Mouse (Mus musculus) kidney, postnatal 0 days (tissue): ENCODE results near the gene Tmem88b. TPM values are rescaled to one million over a fixed set of nuclear protein-coding genes. Genes with fewer than 3 reads are reported as not detected.

Experiments used
- ATAC-seq: fragments of 200-750 bp; cut with Nextera tagmentation; replicated peaks from 2 replicates; pipeline ENCODE4 v1.8.0; 2017; ENCODE audit warnings: low read depth, moderate number of reproducible peaks, moderate TSS enrichment, moderate library complexity; ENCODE audit not compliant: low FRiP score
- DNase-seq: peaks from one replicate; pipeline ENCODE4 v3.0.0-alpha.2; 2016; ENCODE audit warnings: low spot score
- H3K27ac ChIP-seq: fragments of 300-500 bp; sonication (generic); 2 replicates; pipeline ENCODE4 v1.5.1; 2014; ENCODE audit warnings: mild to moderate bottlenecking
- H3K27me3 ChIP-seq: fragments of 300-500 bp; sonication (generic); 2 replicates; pipeline ENCODE4 v1.6.1; 2014; ENCODE audit warnings: low read length, mixed read lengths; ENCODE audit not compliant: insufficient read depth
- H3K36me3 ChIP-seq: fragments of 300-500 bp; sonication (generic); 2 replicates; pipeline ENCODE4 v1.6.1; 2014; ENCODE audit warnings: low read length, mixed read lengths; ENCODE audit not compliant: insufficient read depth
- H3K4me1 ChIP-seq: fragments of 300-500 bp; sonication (generic); replicated peaks from 2 replicates; pipeline ENCODE4 v1.6.1; 2014; ENCODE audit warnings: antibody characterized with exemption, low read length, mixed read lengths; ENCODE audit not compliant: insufficient read depth
- H3K4me2 ChIP-seq: fragments of 300-500 bp; sonication (generic); 2 replicates; pipeline ENCODE4 v1.6.1; 2014; ENCODE audit warnings: mild to moderate bottlenecking, low read length, moderate library complexity, mixed read lengths
- H3K4me3 ChIP-seq: fragments of 300-500 bp; sonication (generic); replicated peaks from 2 replicates; pipeline ENCODE4 v1.5.1; 2014; ENCODE audit warnings: low read depth, low read length
- H3K9ac ChIP-seq: fragments of 300-500 bp; sonication (generic); 2 replicates; pipeline ENCODE4 v1.6.1; 2014; ENCODE audit warnings: low read depth, low read length
- H3K9me3 ChIP-seq: fragments of 300-500 bp; sonication (generic); replicated peaks from 2 replicates; pipeline ENCODE4 v1.6.1; 2016; ENCODE audit warnings: low read length, inconsistent platforms, mixed read lengths
- CTCF ChIP-seq: IDR thresholded peaks from 2 replicates; pipeline ENCODE4 v1.5.1; 2016; ENCODE audit warnings: antibody characterized with exemption, low read depth, mild to moderate bottlenecking, moderate library complexity
- WGBS: fragments of 180-500 bp; shearing (Covaris S2); extraction: QIAGEN DNeasy Blood & Tissue Kit; methylation state at CpG from one replicate; pipeline ENCODE4 v1.1.7; 2014; 5-methylcytosine and 5-hydroxymethylcytosine counted together
- polyA plus RNA-seq: library from polyadenylated mRNA; unstranded; fragments of >200 nt; fragmentation: Nextera tagmentation; extraction: Ambion mirVana; gene quantifications from 2 replicates; pipeline ENCODE4 v1.2.1, GENCODE M21; 2015

Gene Tmem88b
- polyA plus RNA-seq, 1 experiment from 2014 or later: 0.16 TPM

DNA sequence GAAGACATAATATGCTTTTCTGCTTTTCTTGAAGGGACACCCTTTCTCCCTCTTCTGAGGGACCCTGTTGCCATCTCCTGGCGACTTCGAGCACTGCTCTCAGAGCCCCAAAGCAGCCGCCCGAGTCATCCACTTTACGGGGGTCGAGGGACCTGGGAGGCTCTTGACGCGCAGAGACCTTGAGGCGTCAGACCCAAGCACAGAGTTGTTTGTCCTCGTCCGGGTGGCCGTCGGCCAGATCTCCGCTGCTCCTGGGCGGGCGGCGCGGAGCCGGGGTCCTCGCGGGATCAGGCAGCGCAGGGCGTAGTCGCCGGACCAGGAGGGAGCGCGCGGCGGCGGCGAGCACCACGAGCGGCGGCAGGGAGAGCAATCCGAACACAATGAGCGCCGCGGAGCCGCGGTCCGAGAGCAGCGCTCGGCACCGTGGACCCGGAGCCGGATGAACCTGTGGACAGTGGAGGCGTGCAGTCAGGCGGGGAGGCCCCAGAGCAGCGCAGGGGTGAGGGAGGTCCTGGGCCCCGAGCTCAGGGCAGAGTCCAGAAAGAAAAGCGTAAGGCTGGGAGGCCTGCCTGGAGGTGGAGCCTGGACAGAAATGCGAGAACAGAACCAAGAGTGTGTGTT, 1.5 kb downstream of the Tmem88b start:
- H3K9me3 ChIP-seq: no peaks in the 10 kb centered on the region
- peak; percentile 92 for DNase-seq
- under 1% methylated on average over 52 of the region's 52 CpGs for WGBS
- no peaks in the 10 kb centered on the region for H3K36me3 ChIP-seq
- peak overlapping the region; percentile 68 for H3K9ac ChIP-seq
- H3K27ac ChIP-seq: peak overlapping the region; percentile 80
- H3K4me2 ChIP-seq: peak overlapping the region; percentile 83
- peak; percentile 89 for ATAC-seq
- peak; percentile 80 for TF ChIP-seq CTCF
- H3K27me3 ChIP-seq: no peaks in the 10 kb centered on the region
- H3K4me3 ChIP-seq: peak overlapping the region; percentile 45
- peaks cover 3% of the 10 kb centered on the region; the same call in 1 of the 2 replicates for H3K4me1 ChIP-seq

DNA sequence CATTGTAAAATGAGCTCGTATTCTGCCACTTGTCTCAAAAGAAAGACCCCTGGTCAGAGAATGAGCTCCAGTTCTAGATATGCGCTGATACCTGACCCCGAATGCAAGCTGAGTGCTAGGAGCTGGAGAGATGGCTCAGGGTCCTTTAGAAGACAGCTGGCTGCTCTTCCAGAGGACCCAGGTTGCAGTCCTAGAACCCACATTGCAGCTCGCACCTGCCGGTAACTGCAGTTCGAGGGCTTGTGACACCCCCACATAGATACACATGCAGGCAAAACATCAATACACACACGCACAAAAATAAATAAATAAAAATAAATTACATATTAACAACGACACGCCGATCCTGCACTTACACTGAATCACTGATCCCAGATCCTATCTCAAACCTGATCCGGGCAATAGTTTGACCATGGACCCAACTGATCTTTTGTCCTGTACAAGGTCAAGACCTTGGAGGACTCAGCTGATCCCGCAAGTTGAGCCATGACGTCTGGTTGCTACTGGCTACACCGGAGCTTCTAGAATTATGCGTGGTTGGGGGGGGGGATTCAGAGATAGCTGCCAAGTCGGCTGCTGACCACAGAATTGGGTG, 2.1 kb downstream of the Tmem88b start:
- Histone ChIP-seq H3K4me2 (peak overlapping the region; percentile 83), H3K4me1 (peaks cover 3% of the 10 kb centered on the region; the same call in 1 of the 2 replicates), H3K9me3 (no peaks in the 10 kb centered on the region), H3K4me3 (peak overlapping the region; percentile 45), H3K9ac (peak overlapping the region; percentile 68), H3K27me3 (no peaks in the 10 kb centered on the region), H3K27ac (peak overlapping the region; percentile 80; the same call in 1 of the 2 replicates), H3K36me3 (no peaks in the 10 kb centered on the region)
- ATAC-seq: no peak
- no peak for TF ChIP-seq CTCF
- DNase-seq: no peak
- 30% methylated on average over 16 of the region's 16 CpGs for WGBS

DNA sequence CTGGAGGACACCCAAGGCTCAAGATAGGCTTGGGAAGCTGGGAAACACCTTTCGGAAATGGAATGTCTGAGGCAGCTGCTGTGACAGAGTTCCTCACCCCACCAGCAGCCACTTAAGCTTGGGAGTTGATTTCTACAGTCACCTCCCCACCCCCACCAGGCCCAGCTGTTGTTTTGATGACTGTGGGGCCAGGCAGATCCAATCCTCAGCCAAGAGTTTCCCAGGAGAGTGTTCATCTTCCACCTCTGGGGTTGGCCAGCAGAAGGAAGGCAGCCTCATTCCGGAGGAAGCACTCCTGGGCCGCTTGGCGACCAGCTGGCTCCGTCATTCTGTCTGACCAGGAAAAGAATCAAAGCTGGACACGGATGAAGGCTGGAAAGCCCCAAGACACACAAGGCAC, 4.8 kb downstream of the Tmem88b start:
- DNase-seq (peak; percentile 69), ATAC-seq (0 out of 2 replicates have a peak, but pooled peaks have one; percentile 12)
- H3K27ac ChIP-seq: peak overlapping the region; percentile 26; the same call in 1 of the 2 replicates
- H3K4me2 ChIP-seq: no peak overlapping the region
- no peaks in the 10 kb centered on the region for H3K36me3 ChIP-seq
- no peak for TF ChIP-seq CTCF
- H3K4me1 ChIP-seq: peaks cover 3% of the 10 kb centered on the region; the same call in 1 of the 2 replicates
- no peak overlapping the region for H3K4me3 ChIP-seq
- no peaks in the 10 kb centered on the region for H3K9me3 ChIP-seq
- H3K9ac ChIP-seq: no peak overlapping the region; the same call in 1 of the 2 replicates
- WGBS: 13% methylated on average over 6 of the region's 6 CpGs
- no peaks in the 10 kb centered on the region; the same call in 1 of the 2 replicates for H3K27me3 ChIP-seq

DNA sequence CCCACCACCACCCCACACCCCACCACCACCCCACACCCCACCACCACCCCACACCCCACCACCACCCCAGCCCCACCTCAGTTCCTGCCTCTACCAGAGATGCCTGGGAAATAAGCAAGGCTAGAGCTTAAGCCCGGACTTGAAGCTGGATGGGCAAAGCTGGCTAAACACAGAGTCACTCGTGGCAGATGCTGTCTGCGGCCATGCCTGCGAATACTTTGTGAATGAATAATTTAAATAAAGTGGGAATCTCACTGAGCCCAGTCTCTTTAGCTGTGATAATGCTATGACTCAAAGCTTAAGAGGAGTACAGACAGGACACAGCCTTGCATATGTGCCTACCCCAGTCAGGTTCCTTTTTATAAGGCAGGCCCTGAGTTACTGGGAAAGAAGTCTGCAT, 6.2 kb downstream of the Tmem88b start:
- peaks cover 3% of the 10 kb centered on the region for H3K4me1 ChIP-seq
- no peak overlapping the region for H3K27ac ChIP-seq
- TF ChIP-seq CTCF: no peak
- H3K4me2 ChIP-seq: no peak overlapping the region
- H3K9me3 ChIP-seq: no peaks in the 10 kb centered on the region
- no peak for ATAC-seq
- 83% methylated on average over 4 of the region's 4 CpGs for WGBS
- no peaks in the 10 kb centered on the region; the same call in 1 of the 2 replicates for H3K27me3 ChIP-seq
- no peaks in the 10 kb centered on the region for H3K36me3 ChIP-seq
- no peak overlapping the region for H3K4me3 ChIP-seq
- H3K9ac ChIP-seq: no peak overlapping the region
- DNase-seq: no peak

DNA sequence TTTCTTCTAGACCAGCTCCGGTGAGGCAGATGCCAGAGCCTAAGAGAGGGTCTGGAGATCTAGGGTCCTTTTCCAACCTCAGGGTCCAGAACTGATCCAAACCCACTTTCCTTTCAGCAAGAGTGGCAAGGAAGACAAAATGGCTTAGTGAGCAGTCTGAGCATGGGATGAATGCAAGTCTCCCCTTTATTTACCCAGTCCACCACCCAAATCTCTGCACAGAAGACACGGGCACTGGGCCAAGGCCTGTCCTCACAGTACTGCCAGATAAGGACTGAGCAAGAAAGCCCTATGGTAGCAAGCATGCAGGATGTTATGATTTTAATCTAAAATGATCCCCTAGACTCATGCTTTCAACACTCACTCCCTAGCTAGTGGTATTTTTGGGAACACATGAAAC, 7.9 kb downstream of the Tmem88b start:
- ATAC-seq (no peak), DNase-seq (no peak)
- Histone ChIP-seq H3K9ac (no peak overlapping the region), H3K9me3 (no peaks in the 10 kb centered on the region), H3K27me3 (no peaks in the 10 kb centered on the region; the same call in 1 of the 2 replicates), H3K36me3 (no peaks in the 10 kb centered on the region), H3K4me3 (no peak overlapping the region), H3K27ac (no peak overlapping the region), H3K4me1 (peaks cover 7% of the 10 kb centered on the region), H3K4me2 (no peak overlapping the region)
- 84% methylated on average over 2 of the region's 2 CpGs for WGBS
- no peak for TF ChIP-seq CTCF

DNA sequence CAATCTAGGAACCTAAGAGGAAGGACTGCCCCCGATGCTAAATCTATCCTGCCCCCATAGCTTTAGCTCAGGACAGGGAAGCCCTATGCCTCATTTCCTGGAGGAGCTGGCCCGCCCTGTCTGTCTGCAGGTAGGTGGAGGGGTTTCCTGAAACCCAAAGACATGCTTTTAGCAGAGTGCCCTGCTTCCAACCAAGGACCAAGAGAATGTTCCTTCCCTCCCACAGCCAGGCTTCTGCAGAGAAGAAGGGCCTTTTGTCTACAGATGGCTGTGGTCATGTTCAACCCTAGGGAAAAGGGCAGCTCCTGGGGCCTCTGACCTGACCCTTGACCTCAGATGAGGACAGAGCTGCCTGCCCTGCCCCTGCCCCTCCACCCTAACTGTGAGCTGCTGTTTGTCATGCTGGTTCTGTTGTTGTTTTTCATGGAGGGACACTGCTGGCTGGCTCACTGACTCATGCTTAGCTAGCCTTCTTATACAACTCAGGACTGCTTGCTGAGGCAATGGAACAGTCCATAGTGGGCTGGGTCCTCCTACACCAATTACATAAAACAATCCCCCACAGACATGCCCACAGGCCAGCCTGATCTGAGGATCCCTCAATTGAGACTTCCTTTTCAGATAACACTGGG, 8.9 kb downstream of the Tmem88b start:
- TF ChIP-seq CTCF: no peak
- no peak for DNase-seq
- H3K27ac ChIP-seq: no peak overlapping the region

More for the DNA sequence above, 8.9 kb downstream of the Tmem88b start:
- no peak overlapping the region for H3K9ac ChIP-seq
- H3K4me1 ChIP-seq: peaks cover 10% of the 10 kb centered on the region
- WGBS: 47% methylated on average over 2 of the region's 2 CpGs
- H3K36me3 ChIP-seq: no peaks in the 10 kb centered on the region
- H3K27me3 ChIP-seq: no peaks in the 10 kb centered on the region; the same call in 1 of the 2 replicates
- no peak for ATAC-seq
- H3K4me2 ChIP-seq: no peak overlapping the region
- H3K9me3 ChIP-seq: no peaks in the 10 kb centered on the region
- H3K4me3 ChIP-seq: no peak overlapping the region
